Mouse (Mus musculus) adrenal gland, postnatal 25 days (tissue): ENCODE measurements around the gene Tecpr1. TPM values are rescaled to one million over a fixed set of nuclear protein-coding genes. Genes with fewer than 3 reads are reported as not detected.
A peak's percentile ranks its signal among the peaks of the same experiment; 100 is the strongest.

Experiments used
- DNase-seq: peaks from one replicate; pipeline ENCODE4 v3.0.0; 2021; ENCODE audit warnings: mixed read lengths
- total RNA-seq: library from RNA; stranded (reverse); gene quantifications from 2 replicates; pipeline ENCODE4 v1.2.3, GENCODE M21; 2021

The Tecpr1 gene
- total RNA-seq, 1 experiment from 2014 or later = 107 TPM

DNA sequence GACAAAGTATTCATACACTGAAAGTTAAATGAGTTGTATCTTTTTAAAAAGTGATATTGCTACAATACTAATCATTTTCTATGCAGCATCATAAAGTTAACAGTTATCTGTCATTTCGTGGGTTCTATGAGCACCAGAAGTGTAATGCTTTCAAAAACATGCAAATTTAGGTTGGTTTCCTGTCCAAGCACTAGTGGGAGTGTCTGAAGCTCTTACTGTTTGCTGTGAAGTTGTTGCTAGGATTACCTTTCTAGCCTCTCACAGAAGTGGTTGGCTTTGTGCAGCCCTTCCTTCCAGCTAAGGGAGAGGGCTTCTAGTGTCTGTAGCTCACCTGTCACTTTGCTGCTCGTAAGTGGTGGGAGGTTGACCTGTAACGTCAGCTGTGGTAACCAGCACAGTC is 57.7 kb downstream of the Tecpr1 start:
- DNase-seq = no peak

- no peak for DNase-seq
Observed at GRCm38 (mm10) chr5:144162813-144163517, 60.5 kb downstream of the Tecpr1 start.

- no peak for DNase-seq
Observed at GRCm38 (mm10) chr5:144162080-144162812, 61.2 kb downstream of the Tecpr1 start.

- DNase-seq = no peak
Observed at GRCm38 (mm10) chr5:144159137-144159536, 64.3 kb downstream of the Tecpr1 start.

DNA sequence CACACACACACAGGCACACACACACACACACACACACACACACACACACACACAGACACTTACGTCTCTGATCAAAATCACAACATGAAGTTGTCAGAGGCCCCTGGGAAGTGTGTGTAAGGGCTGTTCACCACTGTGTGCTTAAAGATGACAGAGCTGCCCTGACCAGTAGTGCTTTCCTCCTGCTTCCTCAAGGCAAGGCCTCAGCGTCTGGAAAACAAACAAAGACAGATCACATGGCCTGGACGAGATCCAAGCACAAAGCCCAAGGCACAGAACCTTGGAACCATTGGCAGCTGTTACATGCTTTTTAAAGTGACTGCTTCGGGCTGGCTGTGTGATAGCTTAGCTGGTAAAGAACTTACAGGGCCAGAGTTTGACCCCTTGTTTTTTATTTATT is 64.8 kb downstream of the Tecpr1 start:
- peak; percentile 81 for DNase-seq

GRCm38 (mm10) chr5:144154528-144154927 is 68.9 kb downstream of the Tecpr1 start:
- DNase-seq = peak; percentile 55

GRCm38 (mm10) chr5:144151270-144151669 is 72.1 kb downstream of the Tecpr1 start:
- DNase-seq = no peak

DNA sequence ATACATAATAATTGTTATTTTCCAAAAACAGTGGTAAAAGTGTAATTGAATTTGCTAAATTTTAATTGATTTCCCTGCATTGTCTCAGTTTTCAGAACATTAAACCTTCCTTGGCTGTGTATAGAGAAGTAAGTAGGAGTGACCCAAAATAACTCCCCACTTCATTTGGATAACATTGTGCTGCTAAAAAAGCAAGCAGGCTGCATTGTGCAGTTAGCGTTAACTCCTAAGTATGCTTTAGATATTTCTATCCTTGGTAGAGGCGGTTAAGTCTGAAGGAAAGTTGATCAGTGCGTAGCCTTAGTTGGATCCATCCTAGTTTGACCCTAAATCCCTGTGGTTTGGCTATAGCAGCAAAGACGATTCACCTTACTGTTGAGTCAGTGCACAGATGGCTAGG is 73.9 kb downstream of the Tecpr1 start:
- no peak for DNase-seq

DNA sequence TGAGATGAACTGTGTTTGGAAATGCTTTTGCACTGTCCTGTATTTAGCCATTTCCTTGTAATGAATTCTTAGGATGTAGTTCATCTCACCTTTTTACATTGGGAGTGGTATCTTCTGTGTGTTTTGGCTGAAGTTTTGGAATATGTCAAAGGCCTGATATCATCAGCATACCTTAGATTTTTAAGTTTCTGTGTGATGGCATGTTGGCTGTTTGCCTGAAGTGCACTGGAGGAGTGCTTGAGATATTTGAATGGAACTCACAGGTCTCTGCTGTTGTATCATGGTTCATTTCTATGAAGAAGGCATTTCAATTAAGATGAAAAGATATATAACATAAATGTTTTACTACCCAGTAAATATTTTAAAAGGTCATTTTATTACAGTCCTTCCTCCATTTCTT is 76.5 kb downstream of the Tecpr1 start:
- DNase-seq = no peak

Other genes with a start within 250 kb of the Tecpr1 start
- 61.5 and 66.8 TPM in 2 replicates for gene Ccz1, start 208.7 kb downstream of the Tecpr1 start, total RNA-seq
- gene Ocm, start 196.9 kb downstream of the Tecpr1 start, total RNA-seq = not detected in 2 replicates
- 32.9 and 34.8 TPM in 2 replicates for gene Lmtk2, start 123.2 kb downstream of the Tecpr1 start, total RNA-seq
- 0.61 and 0.62 TPM in 2 replicates for gene Bhlha15, start 33.3 kb downstream of the Tecpr1 start, total RNA-seq
- 110 and 114 TPM in 2 replicates for gene Bri3, start 20.8 kb upstream of the Tecpr1 start, total RNA-seq
- 8.0 and 9.6 TPM in 2 replicates for gene Baiap2l1, start 134.5 kb upstream of the Tecpr1 start, total RNA-seq